Mouse (Mus musculus): ENCODE results near the gene Rgs14. TPM values are rescaled to one million over a fixed set of nuclear protein-coding genes. Genes with fewer than 3 reads are reported as not detected.

Rgs14 gene
- 0.81 and 2.6 TPM in 2 replicates for polyA plus RNA-seq (2015; fragmentation: Nextera tagmentation; extraction: Ambion mirVana)

- H3K36me3 ChIP-seq = no peaks in the 10 kb centered on the region
- H3K4me3 ChIP-seq (replicated peaks) = no peak within 1 kb of the TSS
- no peak within 1 kb of the TSS for H3K9ac ChIP-seq (replicated peaks)
- H3K27ac ChIP-seq (replicated peaks) = no peak within 1 kb of the TSS
- no peak within 1 kb of the TSS; the same call in 1 of the 2 replicates for H3K4me2 ChIP-seq
- H3K4me1 ChIP-seq = no peaks in the 10 kb centered on the region
- peaks cover 35% of the 10 kb centered on the region for H3K27me3 ChIP-seq (replicated peaks)
- no peak for ATAC-seq (ENCODE audit: low FRiP score)
- 65% methylated on average over 13 of the region's 13 CpGs for WGBS
- H3K9me3 ChIP-seq (replicated peaks) = no peaks in the 10 kb centered on the region
Measured at GRCm38 (mm10) chr13:55369531-55370114, at the start of gene Rgs14. Rgs14 (plus strand) TSS chr13:55369732.

- 87% methylated on average over 4 of the region's 4 CpGs for WGBS
- Histone ChIP-seq H3K27me3 (replicated peaks) (no peaks in the 10 kb centered on the region), H3K4me1 (peaks cover 39% of the 10 kb centered on the region), H3K9me3 (replicated peaks) (no peaks in the 10 kb centered on the region), H3K36me3 (peaks cover 59% of the 10 kb centered on the region), H3K27ac (replicated peaks) (peak within 1 kb of the TSS; percentile 81), H3K4me3 (replicated peaks) (peak within 1 kb of the TSS; percentile 86), H3K9ac (replicated peaks) (peak within 1 kb of the TSS; percentile 86), H3K4me2 (peak within 1 kb of the TSS; percentile 92)
- no peak for ATAC-seq (ENCODE audit: low FRiP score)
Measured at GRCm38 (mm10) chr13:55319931-55320533, 49.5 kb upstream of the Rgs14 start, which contains the start of gene Prelid1. Prelid1 (plus strand) TSS chr13:55320500.

- H3K27ac ChIP-seq (replicated peaks) = peak within 1 kb of the TSS; percentile 81
- peak within 1 kb of the TSS; percentile 92 for H3K4me2 ChIP-seq
- peak within 1 kb of the TSS; percentile 86 for H3K4me3 ChIP-seq (replicated peaks)
- WGBS = under 1% methylated on average over 73 of the region's 73 CpGs
- peak; percentile 92 for ATAC-seq (ENCODE audit: low FRiP score)
- no peaks in the 10 kb centered on the region for H3K27me3 ChIP-seq (replicated peaks)
- H3K9me3 ChIP-seq (replicated peaks) = no peaks in the 10 kb centered on the region
- H3K36me3 ChIP-seq = peaks cover 59% of the 10 kb centered on the region
- H3K4me1 ChIP-seq = peaks cover 39% of the 10 kb centered on the region
- peak within 1 kb of the TSS; percentile 86 for H3K9ac ChIP-seq (replicated peaks)
Measured at GRCm38 (mm10) chr13:55321434-55322129, 48.0 kb upstream of the Rgs14 start, which contains the start of gene Rab24. Rab24 (minus strand) TSS chr13:55321946.

GRCm38 (mm10) chr13:55322130-55322825 is 47.3 kb upstream of the Rgs14 start:
- Histone ChIP-seq H3K9me3 (replicated peaks) (no peaks in the 10 kb centered on the region), H3K4me3 (replicated peaks) (peak overlapping the region; percentile 86), H3K27me3 (replicated peaks) (no peaks in the 10 kb centered on the region), H3K4me1 (peaks cover 44% of the 10 kb centered on the region), H3K27ac (replicated peaks) (peak overlapping the region; percentile 81), H3K4me2 (peak overlapping the region; percentile 92), H3K36me3 (peaks cover 53% of the 10 kb centered on the region), H3K9ac (replicated peaks) (peak overlapping the region; percentile 86)
- peak; percentile 30; the same call in 1 of the 2 replicates for ATAC-seq (ENCODE audit: low FRiP score)
- WGBS = 1% methylated on average over 31 of the region's 31 CpGs

- 82% methylated on average over 11 of the region's 11 CpGs for WGBS
- H3K4me1 ChIP-seq = peaks cover 63% of the 10 kb centered on the region
- no peaks in the 10 kb centered on the region for H3K9me3 ChIP-seq (replicated peaks)
- peaks cover 29% of the 10 kb centered on the region for H3K36me3 ChIP-seq
- ATAC-seq (ENCODE audit: low FRiP score) = no peak
- H3K4me3 ChIP-seq (replicated peaks) = no peak overlapping the region
- H3K27ac ChIP-seq (replicated peaks) = no peak overlapping the region
- no peak overlapping the region for H3K9ac ChIP-seq (replicated peaks)
- no peak overlapping the region for H3K4me2 ChIP-seq
- H3K27me3 ChIP-seq (replicated peaks) = no peaks in the 10 kb centered on the region
Measured at GRCm38 (mm10) chr13:55325596-55325995, 43.9 kb upstream of the Rgs14 start.

GRCm38 (mm10) chr13:55327169-55327568 is 42.4 kb upstream of the Rgs14 start:
- Histone ChIP-seq H3K9ac (replicated peaks) (no peak overlapping the region), H3K9me3 (replicated peaks) (no peaks in the 10 kb centered on the region), H3K4me1 (peaks cover 59% of the 10 kb centered on the region), H3K27me3 (replicated peaks) (no peaks in the 10 kb centered on the region), H3K36me3 (peaks cover 29% of the 10 kb centered on the region), H3K27ac (replicated peaks) (peak overlapping the region; percentile 54; the same call in 1 of the 2 replicates), H3K4me2 (peak overlapping the region; percentile 98; the same call in 1 of the 2 replicates), H3K4me3 (replicated peaks) (no peak overlapping the region)
- no peak for ATAC-seq (ENCODE audit: low FRiP score)
- WGBS = 54% methylated on average over 4 of the region's 4 CpGs

GRCm38 (mm10) chr13:55327633-55328032 is 41.9 kb upstream of the Rgs14 start:
- peak overlapping the region; percentile 98 for H3K4me2 ChIP-seq
- peak; percentile 19 for ATAC-seq (ENCODE audit: low FRiP score)
- WGBS = 45% methylated on average over 8 of the region's 8 CpGs
- H3K27me3 ChIP-seq (replicated peaks) = no peaks in the 10 kb centered on the region
- H3K9me3 ChIP-seq (replicated peaks) = no peaks in the 10 kb centered on the region
- H3K36me3 ChIP-seq = peaks cover 29% of the 10 kb centered on the region
- H3K4me1 ChIP-seq = peaks cover 55% of the 10 kb centered on the region
- 0 out of 2 replicates have a peak overlapping the region, but pooled peaks have one; percentile 20 for H3K9ac ChIP-seq (replicated peaks)
- H3K4me3 ChIP-seq (replicated peaks) = 0 out of 2 replicates have a peak overlapping the region, but pooled peaks have one; percentile 10
- H3K27ac ChIP-seq (replicated peaks) = peak overlapping the region; percentile 54; the same call in 1 of the 2 replicates

GRCm38 (mm10) chr13:55328171-55328570 is 41.4 kb upstream of the Rgs14 start:
- Histone ChIP-seq H3K36me3 (peaks cover 28% of the 10 kb centered on the region), H3K9me3 (replicated peaks) (no peaks in the 10 kb centered on the region), H3K4me2 (peak overlapping the region; percentile 98), H3K27ac (replicated peaks) (no peak overlapping the region), H3K4me1 (peaks cover 50% of the 10 kb centered on the region), H3K4me3 (replicated peaks) (0 out of 2 replicates have a peak overlapping the region, but pooled peaks have one; percentile 83), H3K9ac (replicated peaks) (peak overlapping the region; percentile 20; the same call in 1 of the 2 replicates), H3K27me3 (replicated peaks) (no peaks in the 10 kb centered on the region)
- ATAC-seq (ENCODE audit: low FRiP score) = no peak
- WGBS = 89% methylated on average over 6 of the region's 6 CpGs

- Histone ChIP-seq H3K27me3 (replicated peaks) (no peaks in the 10 kb centered on the region), H3K9ac (replicated peaks) (peak overlapping the region; percentile 63; the same call in 1 of the 2 replicates), H3K9me3 (replicated peaks) (no peaks in the 10 kb centered on the region), H3K4me2 (peak overlapping the region; percentile 98), H3K4me3 (replicated peaks) (peak overlapping the region; percentile 83; the same call in 1 of the 2 replicates), H3K27ac (replicated peaks) (no peak overlapping the region), H3K4me1 (peaks cover 45% of the 10 kb centered on the region), H3K36me3 (peaks cover 23% of the 10 kb centered on the region)
- no peak for ATAC-seq (ENCODE audit: low FRiP score)
- 87% methylated on average over 4 of the region's 4 CpGs for WGBS
Measured at GRCm38 (mm10) chr13:55328641-55329040, 40.9 kb upstream of the Rgs14 start.

GRCm38 (mm10) chr13:55329109-55329682 is 40.3 kb upstream of the Rgs14 start:
- Histone ChIP-seq H3K27ac (replicated peaks) (peak overlapping the region; percentile 82; the same call in 1 of the 2 replicates), H3K36me3 (peaks cover 17% of the 10 kb centered on the region), H3K4me1 (peaks cover 40% of the 10 kb centered on the region), H3K4me3 (replicated peaks) (peak overlapping the region; percentile 83), H3K9ac (replicated peaks) (peak overlapping the region; percentile 63), H3K9me3 (replicated peaks) (no peaks in the 10 kb centered on the region), H3K27me3 (replicated peaks) (no peaks in the 10 kb centered on the region), H3K4me2 (peak overlapping the region; percentile 98)
- under 1% methylated on average over 28 of the region's 29 CpGs for WGBS
- ATAC-seq (ENCODE audit: low FRiP score) = peak; percentile 25

All from neural tube, embryonic 15.5 days (tissue).